Mouse (Mus musculus) bone marrow, adult 2 months (tissue): ENCODE measurements at regions not wholly inside any gene's neighbourhood (a gene's known extent, or its start where the extent isn't known, plus 50 kb on each side); places are given as distances from the start of the nearest gene placed in this dataset.

Source experiments
- CTCF ChIP-seq: fragments of 200-500 bp; IDR thresholded peaks from 2 replicates; pipeline ENCODE4 v1.5.1; 2011; ENCODE audit warnings: low read length, control low read depth; ENCODE audit not compliant: control insufficient read depth, insufficient read depth
- POLR2A ChIP-seq: fragments of 200-500 bp; IDR thresholded peaks from 2 replicates; pipeline ENCODE4 v1.6.1; 2011; ENCODE audit warnings: low read depth, mild to moderate bottlenecking, control low read depth, low read length, borderline replicate concordance; ENCODE audit not compliant: control insufficient read depth

DNA sequence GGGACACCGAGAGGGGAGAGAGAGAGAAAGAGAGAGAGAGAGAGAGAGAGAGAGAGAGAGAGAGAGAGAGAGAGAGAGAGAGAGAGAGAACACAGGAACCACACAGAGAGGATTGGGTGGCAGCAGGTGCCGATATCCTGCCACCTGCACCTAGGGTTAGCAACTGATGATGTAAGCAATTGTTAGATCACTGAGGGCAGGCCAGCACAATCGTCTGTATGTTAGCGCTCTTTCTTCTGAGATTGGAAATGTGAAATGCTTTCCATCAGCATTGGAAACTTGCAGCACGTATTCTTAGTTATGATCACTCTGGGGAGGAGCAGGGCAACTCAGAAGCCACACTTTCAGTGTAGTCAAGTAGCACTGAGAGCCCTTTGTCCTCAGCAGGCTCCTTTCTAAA is 459.4 kb downstream of the Dad1 start:
- TF ChIP-seq POLR2A (no peak), CTCF (no peak)
